Mouse (Mus musculus) kidney, postnatal 36 days (tissue): ENCODE measurements around the gene Sumo2.
"Not testable (repeated sequence)": the region's sequence is repeated elsewhere in the genome, so short reads cannot be mapped to it uniquely, and the experiment has no call there.

Experiments
- DNase-seq, 2 experiments: peaks; one replicate each; pipeline ENCODE4 v3.0.0; 2021 to 2022; ENCODE audit warnings: mixed read lengths in 2 of 2

The Sumo2 gene

DNA sequence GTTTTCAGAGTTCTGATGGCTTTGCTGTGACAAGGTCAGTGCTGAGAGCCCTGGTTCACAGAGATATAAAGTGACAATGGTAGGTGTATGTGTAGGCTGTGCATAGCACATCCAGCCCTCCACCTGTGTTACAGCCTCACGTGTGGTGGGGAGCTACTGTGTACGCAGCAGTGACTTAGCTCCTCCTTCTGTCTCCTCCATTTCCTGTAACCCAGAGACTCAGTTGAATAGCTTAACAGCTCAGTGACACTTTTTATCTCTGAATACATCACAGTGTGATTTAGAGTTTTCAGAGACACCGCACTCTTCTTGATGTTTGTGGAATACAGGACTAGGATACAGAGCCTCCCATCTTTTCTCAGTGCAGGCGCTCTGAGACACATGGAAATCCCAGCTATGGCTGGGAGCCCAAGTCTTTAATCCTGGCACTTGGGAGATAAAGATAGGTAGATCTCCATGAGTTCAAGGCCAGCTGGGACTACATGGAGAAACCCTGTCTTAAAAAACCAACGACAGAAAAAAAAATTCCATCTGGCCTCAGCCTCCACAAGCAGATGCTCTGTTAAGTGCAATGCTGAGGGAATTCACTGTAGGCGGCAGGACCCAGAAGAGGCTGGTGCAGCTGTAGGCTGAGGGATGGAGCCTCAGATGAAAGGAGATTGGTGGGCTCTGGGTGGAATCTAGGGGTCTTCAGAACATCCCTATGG lies 54.4 kb downstream of the Sumo2 start:
- no peak for DNase-seq

- no peak for DNase-seq
Observed at GRCm38 (mm10) chr11:115478296-115478938, 57.7 kb downstream of the Sumo2 start.

DNA sequence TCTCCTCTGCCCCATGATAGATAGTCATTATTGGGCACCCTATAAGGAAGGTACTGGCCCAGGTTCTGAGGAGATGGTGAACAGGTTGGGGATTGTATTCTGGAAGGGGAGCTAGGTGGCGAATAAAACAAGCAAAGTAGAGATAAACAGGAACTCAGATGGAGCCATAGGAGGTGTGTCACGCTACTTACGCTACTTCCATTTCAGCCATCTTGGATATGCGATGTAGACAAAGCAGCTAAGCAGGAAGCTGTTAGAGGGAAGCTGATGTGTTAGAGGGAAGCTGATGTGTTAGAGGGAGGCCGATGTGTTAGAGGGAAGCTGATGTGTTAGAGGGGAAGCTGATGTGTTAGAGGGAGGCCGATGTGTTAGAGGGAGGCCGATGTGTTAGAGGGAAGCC lies 58.7 kb downstream of the Sumo2 start:
- DNase-seq, result not testable (repeated sequence)

DNA sequence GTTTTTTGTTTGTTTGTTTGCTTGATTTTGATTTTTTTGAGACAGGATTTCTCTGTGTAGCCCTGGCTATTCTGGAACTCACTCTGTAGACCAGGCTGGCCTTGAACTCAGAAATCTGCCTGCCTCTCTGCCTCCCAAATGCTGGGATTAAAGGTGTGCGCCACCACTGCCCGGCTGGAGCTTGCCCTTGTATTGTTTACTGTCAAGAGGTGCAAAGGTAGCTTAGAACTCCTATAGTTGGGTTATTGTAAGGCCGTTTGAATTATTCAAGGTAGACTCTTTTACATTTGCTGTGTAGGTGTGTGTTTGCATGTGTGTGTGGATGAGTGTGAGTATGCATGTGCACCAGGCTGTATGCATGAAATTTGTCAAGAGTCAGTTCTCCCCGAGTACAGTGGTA lies 59.4 kb downstream of the Sumo2 start:
- not testable (repeated sequence) for DNase-seq

DNA sequence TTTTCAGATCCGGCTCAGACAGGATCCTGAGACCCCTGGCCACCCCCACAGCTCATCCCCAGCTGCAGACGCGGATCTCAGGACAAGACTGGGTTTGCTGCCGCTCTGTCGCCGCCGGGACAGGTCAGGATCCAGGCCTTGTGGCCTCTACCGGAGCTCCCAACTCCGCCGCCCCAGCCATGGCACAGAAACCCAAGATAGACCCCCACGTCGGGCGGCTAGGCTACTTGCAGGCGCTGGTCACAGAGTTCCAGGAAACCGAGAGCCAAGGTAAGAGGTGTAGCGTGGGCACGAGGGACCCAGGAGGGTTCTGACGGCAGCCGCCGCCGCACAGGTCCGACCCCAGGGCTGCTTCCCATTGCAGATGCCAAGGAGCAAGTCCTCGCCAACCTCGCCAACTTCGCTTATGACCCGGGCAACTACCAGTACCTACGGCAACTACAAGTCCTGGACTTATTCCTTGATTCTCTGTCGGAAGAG lies 60.3 kb downstream of the Sumo2 start:
- DNase-seq, result no peak

GRCm38 (mm10) chr11:115475025-115475757 lies 60.9 kb downstream of the Sumo2 start, which contains the start of gene Armc7:
Gene Armc7, plus strand, starts transcription at chr11:115475667.
- peak; percentile 96 to 97 for DNase-seq

DNA sequence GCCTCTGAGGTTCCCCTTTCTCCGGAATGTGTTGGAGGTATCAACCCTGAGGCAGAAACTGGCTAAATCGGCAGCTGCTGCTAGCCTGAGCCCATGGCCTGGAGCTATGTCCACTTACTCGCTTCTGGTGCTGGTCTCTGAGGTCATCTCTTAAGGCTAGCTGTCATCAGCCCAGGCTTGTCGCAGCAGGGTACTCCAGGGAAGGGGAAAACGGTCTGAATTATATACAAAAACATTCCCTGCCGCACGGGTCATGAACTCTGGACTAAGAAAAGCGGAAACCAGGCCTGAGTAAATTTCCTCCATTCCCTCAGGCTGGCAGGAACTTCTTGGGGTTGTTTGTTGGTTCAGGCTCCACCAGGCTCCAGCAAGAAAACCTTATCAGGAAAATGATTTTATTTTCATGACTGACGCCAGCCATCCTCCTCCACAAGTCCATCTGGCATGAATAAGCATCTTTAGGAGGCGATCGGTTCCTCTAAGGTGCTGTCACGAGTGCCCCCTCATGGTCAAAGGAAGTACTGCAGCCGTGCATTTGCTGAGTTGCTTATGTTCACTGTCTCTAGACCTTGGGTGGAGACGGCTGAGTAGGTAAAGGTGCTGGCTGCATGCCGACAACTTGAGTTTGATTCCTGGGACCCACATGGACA lies 62.3 kb downstream of the Sumo2 start:
- peak; percentile 94 to 97 for DNase-seq
